Mouse (Mus musculus): Measurements from ENCODE around the gene Capzb.

GRCm38 (mm10) chr4:139286234-139286633 lies 93.5 kb downstream of the Capzb start:
- no peak for TF ChIP-seq CTCF (IDR thresholded peaks at IDR 0.05; ENCODE audit: insufficient read depth, low read length)
- no peak for TF ChIP-seq POLR2A (IDR thresholded peaks at IDR 0.05; ENCODE audit: borderline replicate concordance, extremely low read depth, low read depth, low read length)

All from lung, adult 2 months (tissue).